Mouse (Mus musculus) E14TG2a.4 (cell line): ENCODE measurements around the gene Iscu.

Experiments used
- H3K27me3 ChIP-seq: 2 replicates; pipeline ENCODE4 v1.6.1; 2014; ENCODE audit warnings: low read length, control low read depth; ENCODE audit not compliant: insufficient read depth
- H3K36me3 ChIP-seq: 2 replicates; pipeline ENCODE4 v1.6.1; 2014; ENCODE audit warnings: low read length, control low read depth; ENCODE audit not compliant: insufficient read depth
- H3K4me1 ChIP-seq: replicated peaks from 2 replicates; pipeline ENCODE4 v1.6.1; 2014; ENCODE audit warnings: low read depth, low read length, control low read depth
- H3K4me3 ChIP-seq: replicated peaks from 2 replicates; pipeline ENCODE4 v1.5.1; 2014; ENCODE audit warnings: mild to moderate bottlenecking, low read length
- H3K9me3 ChIP-seq: 2 replicates; pipeline ENCODE4 v1.6.1; 2014; ENCODE audit warnings: low read length, control low read depth
- CTCF ChIP-seq: conservative IDR thresholded peaks from 2 replicates; pipeline ENCODE4 v1.5.1; 2014; ENCODE audit warnings: low read length
- NANOG ChIP-seq: IDR thresholded peaks from 2 replicates; pipeline ENCODE4 v1.6.1; 2014; ENCODE audit warnings: borderline replicate concordance, low read length, mixed read lengths
- POU5F1 ChIP-seq: IDR thresholded peaks from 2 replicates; pipeline ENCODE4 v1.6.1; 2014; ENCODE audit warnings: low read length, borderline replicate concordance

Iscu gene

GRCm38 (mm10) chr5:113826619-113827018, 54.1 kb downstream of the Iscu start:
- H3K9me3 ChIP-seq = no peaks in the 10 kb centered on the region
- no peak for TF ChIP-seq CTCF
- TF ChIP-seq NANOG = no peak
- TF ChIP-seq POU5F1 = no peak

More at GRCm38 (mm10) chr5:113826619-113827018, 54.1 kb downstream of the Iscu start:
- H3K4me3 ChIP-seq = no peak overlapping the region
- H3K4me1 ChIP-seq = peaks cover 26% of the 10 kb centered on the region
- no peaks in the 10 kb centered on the region for H3K36me3 ChIP-seq
- H3K27me3 ChIP-seq = no peaks in the 10 kb centered on the region
